Mouse (Mus musculus): ENCODE data around the gene Fgf13.

DNA sequence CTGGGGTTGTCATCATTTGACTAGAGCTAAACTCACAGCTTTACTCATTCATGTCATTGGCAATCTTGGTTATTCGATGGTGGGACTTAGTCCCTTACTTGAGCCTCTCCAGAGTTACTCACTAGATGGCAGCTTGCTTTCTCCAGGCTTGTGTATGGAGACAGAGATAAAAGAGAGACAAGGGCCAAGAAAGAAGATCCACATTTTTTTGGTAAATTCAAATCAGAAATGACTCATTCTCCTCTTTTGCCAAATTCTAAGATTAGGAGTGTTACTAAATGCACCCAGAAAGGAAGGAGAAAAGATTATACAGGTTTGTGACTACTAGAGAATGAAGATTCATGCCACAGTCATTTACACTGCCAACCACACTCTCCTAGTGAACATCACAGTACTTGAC is 532.9 kb downstream of the Fgf13 start:
- TF ChIP-seq E2F4 (IDR thresholded peaks at IDR 0.05; ENCODE audit: insufficient replicate concordance, low read depth, low read length): no peak
- TF ChIP-seq BHLHE40 (IDR thresholded peaks at IDR 0.05; ENCODE audit: low read depth, low read length): no peak
- no peak for TF ChIP-seq UBTF (IDR thresholded peaks at IDR 0.05; ENCODE audit: low read depth, low read length)
- no peak for TF ChIP-seq USF1 (IDR thresholded peaks at IDR 0.05; ENCODE audit: low read depth, low read length)
- no peak for TF ChIP-seq EP300 (IDR thresholded peaks at IDR 0.05; ENCODE audit: low read length)
- TF ChIP-seq ZKSCAN1 (IDR thresholded peaks at IDR 0.05; ENCODE audit: borderline replicate concordance, low read depth, low read length): no peak
- TF ChIP-seq NRF1 (IDR thresholded peaks at IDR 0.05; ENCODE audit: low read depth, low read length): no peak
- TF ChIP-seq POLR2A (IDR thresholded peaks at IDR 0.05; ENCODE audit: low read depth, low read length): no peak
- no peak for TF ChIP-seq MXI1 (IDR thresholded peaks at IDR 0.05; ENCODE audit: low read depth, low read length)
- TF ChIP-seq CTCF (conservative IDR thresholded peaks at IDR 0.05 in 1 of 2, IDR thresholded peaks at IDR 0.05 in 1 of 2; ENCODE audit: low read depth in 2 of 2, low read length in 2 of 2): no peak
- TF ChIP-seq MAX (IDR thresholded peaks at IDR 0.05; ENCODE audit: low read length): no peak
- no peak for TF ChIP-seq ZMIZ1 (IDR thresholded peaks at IDR 0.05; ENCODE audit: low read depth, low read length)
- TF ChIP-seq PAX5 (IDR thresholded peaks at IDR 0.05; ENCODE audit: low read length): no peak
